Mouse (Mus musculus) embryonic facial prominence, embryonic 13.5 days (tissue): ENCODE measurements around the gene Pmepa1. TPM values are rescaled to one million over a fixed set of nuclear protein-coding genes. Genes with fewer than 3 reads are reported as not detected.

ENCODE experiments used
- ATAC-seq: fragments of 200-750 bp; cut with Nextera tagmentation; 2 replicates; pipeline ENCODE4 v1.8.0; 2017; ENCODE audit warnings: low read depth; ENCODE audit not compliant: insufficient number of reproducible peaks, insufficient read depth, low FRiP score, low TSS enrichment
- H3K27ac ChIP-seq: fragments of 300-500 bp; sonication (generic); 2 replicates; pipeline ENCODE4 v1.5.1; 2015; ENCODE audit warnings: moderate library complexity, mild to moderate bottlenecking, inconsistent platforms
- H3K27me3 ChIP-seq: fragments of 300-500 bp; sonication (generic); 2 replicates; pipeline ENCODE4 v1.6.1; 2015; ENCODE audit warnings: mild to moderate bottlenecking, inconsistent platforms
- H3K36me3 ChIP-seq: fragments of 300-500 bp; sonication (generic); 2 replicates; pipeline ENCODE4 v1.6.1; 2015; ENCODE audit warnings: mild to moderate bottlenecking, inconsistent platforms
- H3K4me1 ChIP-seq: fragments of 300-500 bp; sonication (generic); 2 replicates; pipeline ENCODE4 v1.6.1; 2015; ENCODE audit warnings: inconsistent platforms
- H3K4me2 ChIP-seq: fragments of 300-500 bp; sonication (generic); 2 replicates; pipeline ENCODE4 v1.6.1; 2015; ENCODE audit warnings: moderate library complexity, mild to moderate bottlenecking, inconsistent platforms
- H3K4me3 ChIP-seq: fragments of 300-500 bp; sonication (generic); 2 replicates; pipeline ENCODE4 v1.5.1; 2015; ENCODE audit warnings: mild to moderate bottlenecking, inconsistent platforms
- H3K9ac ChIP-seq: fragments of 300-500 bp; sonication (generic); 2 replicates; pipeline ENCODE4 v1.6.1; 2015; ENCODE audit warnings: mild to moderate bottlenecking, inconsistent platforms
- H3K9me3 ChIP-seq: fragments of 300-500 bp; sonication (generic); 2 replicates; pipeline ENCODE4 v1.6.1; 2016; ENCODE audit warnings: inconsistent platforms
- WGBS: fragments of 180-500 bp; shearing (Covaris S2); methylation state at CpG from one replicate; pipeline ENCODE4 v1.1.7; 2015; ENCODE audit warnings: mixed read lengths; 5-methylcytosine and 5-hydroxymethylcytosine counted together
- polyA plus RNA-seq: library from polyadenylated mRNA; unstranded; fragments of >200 nt; fragmentation: Nextera tagmentation; extraction: Ambion mirVana; gene quantifications from 2 replicates; pipeline ENCODE4 v1.2.1, GENCODE M21; 2015

Pmepa1 gene
- polyA plus RNA-seq, 1 experiment from 2014 or later: 6.3 TPM

- Histone ChIP-seq H3K4me2 (no peak overlapping the region), H3K9ac (no peak overlapping the region), H3K4me1 (peaks cover 74% of the 10 kb centered on the region), H3K9me3 (no peaks in the 10 kb centered on the region), H3K27ac (no peak overlapping the region), H3K4me3 (no peak overlapping the region), H3K36me3 (0 out of 2 replicates have a peak, but pooled peaks cover 4% of the 10 kb centered on the region), H3K27me3 (no peaks in the 10 kb centered on the region)
- no peak for ATAC-seq
- WGBS: 35% methylated on average over 12 of the region's 12 CpGs
Observed at GRCm38 (mm10) chr2:173242874-173243273, 33.5 kb downstream of the Pmepa1 start.

DNA sequence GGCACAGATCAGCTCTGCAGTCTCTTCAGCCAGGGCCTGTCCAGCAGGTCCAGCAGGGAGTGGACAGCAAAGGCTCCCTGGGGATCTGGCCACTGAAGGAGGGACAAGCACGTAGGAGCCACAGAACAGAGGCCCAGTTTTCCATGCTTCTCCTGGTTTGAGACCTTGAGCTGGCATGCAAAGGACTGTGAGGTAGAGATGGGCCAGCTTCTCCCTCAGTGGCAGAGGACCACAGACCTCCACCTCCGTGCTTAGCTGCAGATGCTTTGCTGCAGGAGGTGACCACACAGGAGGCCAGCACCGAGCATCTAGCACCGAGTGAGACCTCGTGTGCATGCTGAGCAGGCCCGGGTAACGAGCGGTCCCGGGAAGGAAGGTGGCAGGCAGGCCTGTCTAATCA lies 35.6 kb downstream of the Pmepa1 start:
- H3K27ac ChIP-seq: no peak overlapping the region
- 58% methylated on average over 9 of the region's 9 CpGs for WGBS
- no peak overlapping the region for H3K9ac ChIP-seq
- H3K9me3 ChIP-seq: no peaks in the 10 kb centered on the region
- H3K4me1 ChIP-seq: peaks cover 74% of the 10 kb centered on the region
- ATAC-seq: no peak
- H3K27me3 ChIP-seq: no peaks in the 10 kb centered on the region
- H3K4me3 ChIP-seq: no peak overlapping the region
- H3K4me2 ChIP-seq: no peak overlapping the region
- H3K36me3 ChIP-seq: 0 out of 2 replicates have a peak, but pooled peaks cover 7% of the 10 kb centered on the region

DNA sequence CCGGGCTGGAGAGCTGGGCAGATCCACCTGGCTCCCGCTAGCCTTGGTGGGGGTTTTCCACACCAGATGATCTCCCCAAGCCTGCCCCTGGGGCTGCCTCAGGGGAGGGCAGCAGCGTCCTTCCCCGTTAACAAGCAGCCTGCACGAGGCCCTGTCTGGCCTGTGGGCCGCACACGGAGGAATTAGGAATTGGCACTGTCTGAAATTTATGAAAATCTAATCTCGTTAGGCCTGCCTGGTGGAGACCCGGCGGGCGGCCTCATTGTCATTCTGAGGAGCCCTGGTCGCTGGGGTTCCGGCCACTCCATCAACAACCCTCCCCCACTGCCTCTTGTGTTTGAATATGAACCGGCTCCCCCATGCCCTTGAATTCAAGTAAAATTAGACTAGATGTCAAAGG lies 37.8 kb downstream of the Pmepa1 start:
- Histone ChIP-seq H3K4me2 (no peak overlapping the region), H3K27ac (no peak overlapping the region), H3K4me1 (peaks cover 78% of the 10 kb centered on the region), H3K27me3 (no peaks in the 10 kb centered on the region), H3K4me3 (no peak overlapping the region), H3K9me3 (no peaks in the 10 kb centered on the region), H3K9ac (peak overlapping the region; percentile 27; the same call in 1 of the 2 replicates), H3K36me3 (peaks cover 15% of the 10 kb centered on the region)
- 16% methylated on average over 14 of the region's 14 CpGs for WGBS
- no peak for ATAC-seq

- peaks cover 39% of the 10 kb centered on the region for H3K36me3 ChIP-seq
- peaks cover 80% of the 10 kb centered on the region for H3K4me1 ChIP-seq
- H3K9me3 ChIP-seq: no peaks in the 10 kb centered on the region
- H3K4me2 ChIP-seq: peak overlapping the region; percentile 33
- ATAC-seq: 0 out of 2 replicates have a peak, but pooled peaks have one; percentile 3
- peak overlapping the region; percentile 72 for H3K27ac ChIP-seq
- peak overlapping the region; percentile 55 for H3K9ac ChIP-seq
- WGBS: 44% methylated on average over 8 of the region's 8 CpGs
- H3K27me3 ChIP-seq: no peaks in the 10 kb centered on the region
- no peak overlapping the region for H3K4me3 ChIP-seq
Observed at GRCm38 (mm10) chr2:173235435-173236332, 40.6 kb downstream of the Pmepa1 start.

DNA sequence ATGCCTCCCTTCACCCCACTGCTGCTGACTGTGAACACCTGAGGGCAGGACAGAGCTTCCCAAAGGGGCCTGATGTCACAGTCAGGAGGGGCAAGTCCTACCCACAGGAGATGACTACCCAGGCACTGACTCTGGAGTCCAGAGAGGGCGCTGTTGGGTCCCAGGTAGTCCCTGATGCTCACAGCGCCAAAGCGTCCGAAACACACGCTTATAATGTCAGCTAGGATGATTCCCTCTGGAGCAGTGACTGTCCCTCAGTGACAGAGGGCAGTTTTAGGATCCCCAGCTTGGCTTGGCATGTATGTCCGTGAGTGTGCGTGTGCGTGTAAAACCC lies 43.6 kb downstream of the Pmepa1 start:
- Histone ChIP-seq H3K36me3 (peaks cover 64% of the 10 kb centered on the region), H3K9me3 (no peaks in the 10 kb centered on the region), H3K4me3 (no peak overlapping the region), H3K27ac (no peak overlapping the region), H3K4me1 (peaks cover 73% of the 10 kb centered on the region), H3K27me3 (no peaks in the 10 kb centered on the region), H3K4me2 (no peak overlapping the region), H3K9ac (no peak overlapping the region)
- no peak for ATAC-seq
- WGBS: 79% methylated on average over 8 of the region's 8 CpGs

DNA sequence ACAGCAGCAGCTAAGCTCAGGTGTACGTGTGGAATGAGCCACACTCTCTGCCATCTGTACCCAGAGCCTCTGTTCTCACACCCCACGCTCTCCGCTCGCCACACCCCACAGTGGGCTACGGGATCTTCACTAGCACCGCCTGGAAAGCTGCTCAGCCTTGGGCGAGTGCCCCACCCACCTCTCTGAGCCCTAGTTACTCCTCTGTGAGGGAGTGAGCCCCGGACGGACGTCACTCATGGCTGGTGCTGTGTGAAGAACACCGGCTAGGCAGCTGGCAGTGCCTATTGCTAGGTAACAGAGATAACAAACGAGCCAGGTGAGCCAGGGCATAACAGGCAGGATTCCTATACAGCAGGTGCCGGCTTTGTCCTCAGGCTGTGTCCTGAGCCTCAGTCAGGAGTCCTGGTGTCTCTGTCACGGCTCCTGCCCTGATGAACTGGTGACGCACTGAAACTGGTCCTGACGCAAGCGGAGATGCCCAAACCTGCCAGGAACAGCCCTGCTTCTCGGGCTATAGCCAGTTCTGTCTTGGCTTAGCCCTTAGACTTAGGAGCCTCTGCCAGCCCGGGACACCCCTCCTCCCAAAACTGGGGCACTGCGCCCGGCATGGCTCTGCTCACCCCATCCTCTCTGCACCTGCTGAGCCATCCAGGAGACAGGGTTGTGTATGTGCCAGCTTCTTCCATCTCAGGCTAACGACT lies 44.1 kb downstream of the Pmepa1 start:
- Histone ChIP-seq H3K27me3 (no peaks in the 10 kb centered on the region), H3K4me1 (peaks cover 70% of the 10 kb centered on the region), H3K4me2 (no peak overlapping the region), H3K36me3 (peaks cover 66% of the 10 kb centered on the region), H3K9me3 (no peaks in the 10 kb centered on the region), H3K4me3 (no peak overlapping the region), H3K9ac (no peak overlapping the region), H3K27ac (no peak overlapping the region)
- ATAC-seq: no peak
- 78% methylated on average over 22 of the region's 22 CpGs for WGBS

DNA sequence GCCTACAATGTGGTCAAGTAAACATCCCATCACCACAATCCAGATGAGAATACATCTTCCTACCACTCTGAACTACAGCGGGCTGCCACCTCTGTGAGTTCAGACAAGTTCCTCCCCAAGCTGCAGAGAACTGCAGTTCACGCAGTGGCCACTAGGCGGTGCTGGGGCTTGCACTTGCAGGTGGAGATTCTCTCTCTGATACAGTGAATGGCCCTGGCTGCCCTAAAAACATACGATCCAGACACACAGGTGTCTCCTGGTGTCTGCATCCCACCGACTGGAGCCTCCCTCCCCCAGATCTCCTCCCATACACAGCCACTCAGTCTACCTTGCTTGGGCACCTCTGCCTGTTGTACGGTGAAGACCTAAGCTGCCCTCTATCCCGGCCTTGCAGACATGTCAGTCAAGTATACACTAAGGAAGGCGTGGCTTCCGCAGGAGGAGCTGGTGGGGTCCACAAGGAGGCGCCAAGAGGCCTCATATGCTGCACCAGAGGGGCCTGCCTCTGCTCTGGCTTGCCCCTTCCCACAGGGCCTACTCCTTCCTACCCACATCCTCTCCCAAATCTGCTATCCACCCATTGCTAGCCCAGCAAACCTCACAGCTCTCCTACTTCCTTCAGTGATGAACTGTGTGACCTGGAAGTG lies 46.6 kb downstream of the Pmepa1 start:
- Histone ChIP-seq H3K4me2 (peak overlapping the region; percentile 32), H3K27me3 (no peaks in the 10 kb centered on the region), H3K4me3 (no peak overlapping the region; the same call in 1 of the 2 replicates), H3K27ac (peak overlapping the region; percentile 13; the same call in 1 of the 2 replicates), H3K9ac (no peak overlapping the region), H3K4me1 (peaks cover 53% of the 10 kb centered on the region), H3K9me3 (no peaks in the 10 kb centered on the region), H3K36me3 (peaks cover 82% of the 10 kb centered on the region)
- 5% methylated on average over 10 of the region's 10 CpGs for WGBS
- peak; percentile 20; the same call in 1 of the 2 replicates for ATAC-seq

- Histone ChIP-seq H3K36me3 (peaks cover 74% of the 10 kb centered on the region), H3K9ac (no peak overlapping the region), H3K4me1 (peaks cover 47% of the 10 kb centered on the region), H3K27ac (no peak overlapping the region), H3K4me2 (no peak overlapping the region), H3K9me3 (no peaks in the 10 kb centered on the region), H3K27me3 (no peaks in the 10 kb centered on the region), H3K4me3 (no peak overlapping the region)
- 82% methylated on average over 8 of the region's 8 CpGs for WGBS
- no peak for ATAC-seq
Observed at GRCm38 (mm10) chr2:173228567-173228966, 47.8 kb downstream of the Pmepa1 start.

- H3K27ac ChIP-seq: no peak overlapping the region
- H3K4me2 ChIP-seq: no peak overlapping the region
- H3K36me3 ChIP-seq: peaks cover 56% of the 10 kb centered on the region
- H3K4me3 ChIP-seq: no peak overlapping the region
- no peaks in the 10 kb centered on the region for H3K9me3 ChIP-seq
- no peaks in the 10 kb centered on the region for H3K27me3 ChIP-seq
- no peak overlapping the region for H3K9ac ChIP-seq
- no peak for ATAC-seq
- H3K4me1 ChIP-seq: peaks cover 36% of the 10 kb centered on the region
- WGBS: 84% methylated on average over 8 of the region's 8 CpGs
Observed at GRCm38 (mm10) chr2:173226792-173227191, 49.5 kb downstream of the Pmepa1 start.

GRCm38 (mm10) chr2:173225906-173226305 lies 50.4 kb downstream of the Pmepa1 start:
- H3K27ac ChIP-seq: no peak overlapping the region
- peaks cover 48% of the 10 kb centered on the region for H3K36me3 ChIP-seq
- no peak for ATAC-seq
- peaks cover 29% of the 10 kb centered on the region for H3K4me1 ChIP-seq
- H3K4me2 ChIP-seq: no peak overlapping the region
- 77% methylated on average over 7 of the region's 7 CpGs for WGBS
- no peak overlapping the region for H3K4me3 ChIP-seq
- no peaks in the 10 kb centered on the region for H3K27me3 ChIP-seq
- no peak overlapping the region for H3K9ac ChIP-seq
- no peaks in the 10 kb centered on the region for H3K9me3 ChIP-seq

GRCm38 (mm10) chr2:173224832-173225231 lies 51.5 kb downstream of the Pmepa1 start:
- Histone ChIP-seq H3K9me3 (no peaks in the 10 kb centered on the region), H3K27ac (peak overlapping the region; percentile 1; the same call in 1 of the 2 replicates), H3K4me3 (no peak overlapping the region), H3K27me3 (no peaks in the 10 kb centered on the region), H3K9ac (no peak overlapping the region), H3K4me2 (no peak overlapping the region), H3K36me3 (peaks cover 38% of the 10 kb centered on the region), H3K4me1 (peaks cover 20% of the 10 kb centered on the region)
- ATAC-seq: no peak
- 54% methylated on average over 7 of the region's 7 CpGs for WGBS
